Mouse (Mus musculus) liver, embryonic 14.5 days (tissue): ENCODE data around the gene Tulp1.
A peak's percentile ranks its signal among the peaks of the same experiment; 100 is the strongest.

Experiments
- CTCF ChIP-seq: IDR thresholded peaks from 2 replicates; pipeline ENCODE4 v1.5.1; 2016; ENCODE audit warnings: antibody characterized with exemption, low read depth, control low read depth
- EP300 ChIP-seq: IDR thresholded peaks from 2 replicates; pipeline ENCODE4 v1.6.1; 2016; ENCODE audit warnings: antibody characterized with exemption, low read depth

DNA sequence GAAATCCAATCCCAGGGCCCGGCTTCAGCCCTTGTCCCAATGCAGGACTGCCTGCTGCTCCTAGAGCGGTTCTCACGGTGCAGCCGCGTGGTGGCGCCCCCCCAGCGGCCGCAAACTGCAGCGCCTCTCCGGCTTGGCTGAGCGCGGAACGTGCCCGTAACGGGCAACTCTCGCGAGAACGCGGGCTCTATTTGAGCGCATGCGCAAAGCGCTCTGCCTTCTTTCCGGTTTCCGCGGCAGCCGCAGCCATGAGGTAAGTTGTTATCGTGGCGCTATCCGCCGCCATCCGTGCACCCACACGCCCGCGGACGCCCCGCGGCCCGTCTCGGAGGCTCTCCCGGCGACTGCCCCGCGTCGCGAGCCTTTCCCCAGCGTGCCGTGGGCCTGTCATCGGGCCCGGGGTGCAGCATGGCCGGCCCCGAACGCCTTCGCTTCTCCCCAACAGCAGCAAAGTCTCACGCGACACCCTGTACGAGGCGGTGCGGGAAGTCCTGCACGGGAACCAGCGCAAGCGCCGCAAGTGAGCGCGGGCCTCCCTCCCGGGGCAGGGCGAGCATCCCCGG, 36.6 kb downstream of the Tulp1 start, which contains the start of gene Rpl10a:
- TF ChIP-seq CTCF (peak; percentile 96), EP300 (peak; percentile 81)
